Mouse (Mus musculus) retina, embryonic 14.5 days (tissue): ENCODE data around the gene Sdk2.

ENCODE experiments used
- DNase-seq: peaks from one replicate; pipeline ENCODE4 v3.0.0-alpha.2; 2015; ENCODE audit warnings: low spot score

Sdk2 gene

DNA sequence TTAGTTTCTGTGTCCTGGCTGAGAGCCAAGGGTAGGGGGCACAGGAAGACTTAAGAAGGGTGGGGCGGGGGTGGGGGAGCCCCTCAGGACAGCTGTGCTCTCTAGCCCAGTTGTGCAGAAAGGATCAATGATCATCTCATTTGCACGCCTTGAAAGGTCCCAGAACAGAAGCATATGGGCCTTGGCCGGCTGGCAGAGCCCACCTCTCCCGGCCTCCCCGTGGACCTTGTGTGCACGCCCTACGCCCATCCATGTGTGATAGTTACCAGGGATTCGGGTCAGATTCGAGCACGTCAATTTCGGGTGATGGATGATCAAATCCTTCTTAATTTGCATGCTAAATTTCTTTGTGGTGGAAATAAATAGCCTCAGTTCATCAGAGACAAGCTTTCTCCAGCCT lies 136.7 kb downstream of the Sdk2 start:
- no peak for DNase-seq

DNA sequence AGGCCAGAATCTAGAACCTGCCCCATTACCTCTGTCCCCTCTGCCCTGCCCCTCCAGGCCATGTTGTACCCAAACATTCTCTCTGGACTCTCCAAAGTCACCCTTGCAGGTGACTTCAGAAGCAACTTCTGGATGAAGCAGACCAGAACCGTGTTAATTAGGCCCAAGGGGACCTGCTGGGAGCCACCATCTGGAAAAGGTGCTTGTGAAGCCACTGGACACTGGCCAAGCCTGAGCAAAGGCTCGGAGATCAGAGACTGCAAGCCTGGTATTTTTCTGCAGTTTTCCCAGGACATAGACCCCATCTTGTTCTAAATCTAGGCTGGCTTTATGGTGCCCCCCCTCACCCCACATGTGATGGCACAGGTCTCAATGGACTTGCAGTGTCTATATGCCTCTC lies 138.0 kb downstream of the Sdk2 start:
- no peak for DNase-seq

DNA sequence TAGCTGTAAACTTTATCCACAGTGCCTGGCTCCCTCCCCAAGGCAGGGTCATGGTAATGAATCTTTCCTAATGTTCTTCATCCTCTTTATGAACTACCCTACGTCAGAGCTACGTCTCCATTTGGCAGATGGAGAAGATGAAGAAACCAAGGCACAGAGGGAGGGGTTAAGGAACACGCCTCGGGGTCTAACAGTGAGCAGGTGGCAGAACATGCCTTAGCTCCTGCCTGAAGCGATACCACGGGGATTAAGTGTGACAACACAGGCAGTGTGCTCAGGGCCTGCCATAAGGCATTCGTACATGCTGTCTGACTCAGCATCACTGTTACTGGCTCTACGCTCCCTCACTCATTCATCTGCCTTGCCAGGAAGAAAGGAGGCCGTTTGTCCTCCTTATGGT lies 138.6 kb downstream of the Sdk2 start:
- no peak for DNase-seq

DNA sequence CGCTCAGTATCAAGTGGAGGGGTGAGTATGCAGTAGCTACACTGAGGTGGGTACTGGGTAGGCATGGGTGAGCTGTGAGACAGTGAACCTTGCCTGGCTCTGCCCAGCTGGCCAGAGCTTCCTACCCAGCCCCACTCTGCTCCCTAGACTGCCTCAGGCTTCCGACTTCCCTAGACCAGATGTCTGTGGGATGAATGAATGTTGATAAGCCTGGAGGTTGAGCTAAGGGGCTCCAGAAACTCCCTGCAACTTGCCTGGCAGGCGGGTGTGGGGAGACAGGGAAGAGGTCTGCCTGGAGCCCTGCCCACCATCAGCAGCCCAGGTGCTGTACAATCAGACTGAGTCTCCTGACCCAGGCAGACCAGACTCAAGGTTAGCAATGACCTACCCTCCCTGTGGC lies 139.0 kb downstream of the Sdk2 start:
- DNase-seq, result no peak

DNA sequence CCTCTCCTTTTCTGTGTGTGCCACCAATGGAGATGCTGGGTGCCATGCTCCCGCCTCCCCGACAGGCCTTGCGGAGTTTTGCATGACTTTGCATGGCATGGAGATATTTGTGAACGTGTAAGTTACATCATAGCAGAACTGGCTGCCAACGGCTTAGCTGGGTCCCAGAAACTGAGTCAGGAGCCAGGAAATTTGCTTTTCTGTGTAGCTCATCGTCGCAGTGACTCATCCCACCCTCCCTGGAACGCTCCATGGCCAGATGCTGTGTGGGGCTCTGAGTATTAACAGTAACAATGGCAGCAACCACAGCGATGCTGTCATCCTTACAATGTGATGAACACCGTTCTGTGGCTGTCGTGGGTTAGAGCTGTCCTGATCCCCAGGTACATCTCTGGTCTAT lies 139.6 kb downstream of the Sdk2 start:
- no peak for DNase-seq

DNA sequence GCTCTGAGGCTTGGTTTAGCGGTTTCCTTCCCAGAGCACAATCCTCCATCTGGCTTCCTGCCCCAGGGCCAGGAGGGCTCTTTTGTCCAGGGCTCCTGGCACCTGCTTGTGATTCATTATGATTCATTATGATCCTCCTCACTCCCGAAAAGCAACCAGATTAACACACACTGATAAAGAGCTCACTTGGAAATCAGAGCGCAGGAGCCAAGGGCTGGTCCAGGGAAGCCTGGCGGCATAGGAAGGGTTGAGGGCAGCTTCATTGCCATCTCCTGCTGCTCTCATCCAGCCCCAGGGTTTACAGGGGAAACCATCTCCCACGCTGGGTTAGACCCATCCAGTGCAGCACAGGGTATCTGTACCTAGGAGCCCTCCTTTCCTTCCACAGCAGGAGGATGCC lies 143.7 kb downstream of the Sdk2 start:
- DNase-seq, result no peak

DNA sequence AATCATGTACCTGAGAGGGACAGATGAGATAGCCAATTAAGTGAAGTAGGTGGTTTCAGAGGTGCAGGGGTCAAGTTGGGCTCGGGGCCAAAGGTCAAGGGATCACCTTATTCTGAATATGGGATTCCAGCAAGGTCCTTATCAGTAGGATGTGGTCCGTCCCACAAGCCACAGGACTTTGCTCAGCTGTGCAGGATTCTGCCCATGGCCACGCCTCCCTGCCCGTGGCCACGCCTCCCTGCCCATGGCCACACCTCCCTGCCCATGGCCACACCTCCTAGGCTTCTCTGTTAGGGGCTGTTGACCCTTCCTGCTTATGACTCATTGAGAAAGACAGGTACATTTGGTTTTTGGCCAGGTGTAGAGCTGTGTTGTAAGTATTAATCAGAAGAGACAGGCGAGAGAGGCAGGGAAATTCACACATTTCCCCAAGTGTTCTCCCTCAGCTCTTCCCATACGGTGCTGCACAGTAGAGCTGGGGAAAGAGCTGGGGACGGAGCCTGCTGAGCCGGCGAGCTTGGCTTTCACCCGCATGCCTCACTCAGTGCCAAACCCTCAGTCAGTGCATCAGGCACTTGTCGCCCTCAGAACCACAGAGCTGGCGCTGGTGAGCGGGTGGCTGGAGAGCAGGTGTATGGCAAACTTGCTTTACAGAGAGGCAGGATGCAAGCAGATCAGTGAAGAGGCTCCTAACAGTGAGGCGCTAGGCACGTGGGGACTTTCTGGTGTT lies 163.6 kb downstream of the Sdk2 start:
- DNase-seq, result no peak

DNA sequence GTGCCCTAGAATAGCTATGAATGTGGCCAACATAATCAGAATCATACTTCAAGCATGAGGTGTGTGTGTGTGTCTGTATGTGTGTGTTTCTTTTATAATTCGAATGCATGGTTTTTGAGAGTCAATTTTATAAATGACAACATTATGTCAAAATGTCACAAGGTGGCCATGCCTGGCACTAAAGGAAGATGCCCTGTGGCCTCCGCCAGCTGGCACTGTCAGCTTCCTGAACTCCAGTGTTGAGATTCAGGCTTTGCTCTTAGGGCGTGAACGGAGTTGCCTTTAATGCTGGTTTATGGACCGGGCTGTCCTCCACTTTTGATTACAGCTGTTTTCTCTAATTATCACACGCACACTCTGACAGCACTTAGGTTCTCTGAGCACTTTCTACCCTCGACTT lies 164.9 kb downstream of the Sdk2 start:
- DNase-seq, result no peak

DNA sequence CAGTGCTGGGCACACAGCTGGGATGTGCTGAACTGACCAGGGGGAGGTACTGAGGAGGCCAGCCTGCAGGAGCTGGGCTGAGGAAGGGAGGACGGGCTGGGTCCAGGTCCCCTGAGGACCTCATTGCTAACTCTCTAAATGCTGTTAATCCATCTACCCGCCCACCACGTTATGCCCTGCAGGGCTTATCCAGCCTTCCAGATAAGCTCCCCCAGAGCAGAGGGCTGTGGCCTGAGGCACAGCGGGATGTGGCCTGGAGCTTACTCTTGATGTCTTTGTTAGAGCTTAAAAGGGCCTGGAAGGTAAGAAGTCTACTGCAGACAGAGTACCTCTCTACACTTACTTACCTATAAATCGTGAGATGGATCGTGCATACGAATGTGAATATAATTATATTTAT lies 168.2 kb downstream of the Sdk2 start:
- peak; percentile 42 for DNase-seq

DNA sequence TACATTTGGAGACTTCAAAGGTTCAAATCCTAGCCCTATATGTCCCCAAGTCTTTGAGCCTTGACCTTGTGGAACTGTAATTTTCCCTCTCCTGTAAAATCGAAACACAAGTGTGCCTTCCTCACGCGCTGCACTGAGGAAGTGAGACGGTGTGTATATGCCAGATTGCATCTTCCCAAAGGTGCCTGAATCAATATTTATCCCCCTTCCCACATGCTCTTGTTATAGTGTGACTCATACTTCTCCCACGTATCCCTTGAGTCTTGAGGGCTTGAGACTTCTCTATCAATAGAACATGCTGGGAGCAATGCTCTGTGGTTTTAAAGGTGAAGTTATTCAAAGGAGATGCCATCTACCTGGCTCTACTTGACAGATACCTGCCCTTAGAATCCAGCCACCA lies 170.8 kb downstream of the Sdk2 start:
- DNase-seq, result no peak

DNA sequence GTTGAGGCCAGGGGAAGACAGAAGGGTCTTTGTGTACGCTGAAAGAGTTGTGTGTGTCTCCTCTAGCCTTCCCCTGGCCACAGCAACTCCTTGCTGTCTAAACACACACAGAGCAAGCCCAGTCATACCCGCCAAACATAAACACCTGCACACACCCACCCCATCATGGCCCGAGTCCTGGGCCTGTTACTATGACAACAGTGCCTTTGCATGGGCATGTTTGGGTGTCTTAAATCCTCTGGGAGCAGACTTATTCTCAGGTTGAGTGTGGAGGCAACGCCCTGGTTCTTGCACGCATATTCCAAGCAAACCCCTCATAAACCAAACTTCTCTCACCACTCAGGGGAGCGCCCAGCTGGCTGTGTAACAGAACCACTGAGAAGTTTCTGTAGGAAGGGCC lies 173.9 kb downstream of the Sdk2 start:
- DNase-seq, result no peak

DNA sequence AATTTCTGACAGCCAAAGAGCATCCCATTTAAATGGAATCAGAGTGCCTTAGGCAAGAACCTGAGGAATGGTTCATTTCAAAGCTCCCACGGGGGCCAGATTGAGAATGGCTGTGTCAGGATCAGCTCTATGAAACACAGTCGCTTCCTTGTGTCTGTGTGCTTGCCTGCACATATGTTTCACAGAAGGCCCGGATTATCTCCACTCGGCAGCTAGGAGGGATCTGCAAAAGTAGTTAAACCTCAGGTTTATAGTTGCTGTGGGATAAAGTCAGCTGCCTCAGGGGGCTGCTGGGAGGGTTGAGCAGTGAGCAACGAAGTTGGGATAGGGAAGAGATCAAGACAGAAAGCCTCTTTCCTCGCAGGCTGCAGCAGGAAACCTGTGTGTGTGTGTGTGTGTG lies 174.8 kb downstream of the Sdk2 start:
- DNase-seq, result no peak

DNA sequence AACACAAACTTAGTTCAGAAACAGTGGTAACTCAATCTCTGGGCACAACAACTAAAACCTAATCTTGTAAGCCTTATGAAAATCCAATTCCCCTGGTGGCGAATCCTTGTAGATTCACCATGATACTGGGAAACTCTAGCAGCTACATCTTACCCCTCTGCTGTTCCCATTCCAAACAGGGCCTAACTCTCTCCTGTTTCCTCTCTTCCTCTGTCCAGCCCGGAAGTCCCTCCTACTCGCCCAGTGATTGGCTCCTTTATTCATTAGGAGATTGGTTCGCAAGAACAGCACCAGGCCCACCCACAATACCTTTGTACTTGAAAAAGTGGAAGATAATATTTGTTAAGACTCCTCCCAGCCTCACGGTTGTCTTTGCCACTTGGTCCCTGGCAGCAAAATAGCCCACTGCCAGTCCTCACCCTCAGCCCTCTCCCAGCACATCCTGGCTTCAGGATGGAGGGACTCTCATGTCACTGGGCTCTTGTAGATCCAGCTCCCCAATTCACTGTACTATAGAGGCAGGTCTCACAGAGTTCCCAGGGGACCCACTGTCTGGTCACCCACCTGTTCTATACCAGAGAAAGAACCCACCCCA lies 178.6 kb downstream of the Sdk2 start:
- DNase-seq, result no peak

DNA sequence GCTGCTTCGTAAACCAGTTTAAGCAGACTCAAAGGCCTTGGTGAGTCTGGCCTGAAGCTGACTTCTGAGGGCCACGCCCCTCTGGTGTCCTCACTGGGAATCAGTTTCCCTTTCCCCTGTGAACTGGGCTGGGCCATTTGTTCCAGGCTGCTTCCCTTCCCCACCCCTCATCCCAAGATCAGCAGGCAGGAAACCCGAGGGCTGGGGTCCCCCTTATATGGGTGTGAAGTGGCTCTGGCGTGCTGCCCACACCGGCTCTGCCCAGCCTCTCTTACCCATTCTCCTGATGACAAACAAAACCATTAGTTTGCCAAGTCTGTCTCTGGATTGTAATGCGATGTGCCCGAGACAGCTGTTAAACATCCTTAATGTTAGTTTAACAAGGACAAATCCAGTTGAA lies 180.5 kb downstream of the Sdk2 start:
- DNase-seq, result no peak

DNA sequence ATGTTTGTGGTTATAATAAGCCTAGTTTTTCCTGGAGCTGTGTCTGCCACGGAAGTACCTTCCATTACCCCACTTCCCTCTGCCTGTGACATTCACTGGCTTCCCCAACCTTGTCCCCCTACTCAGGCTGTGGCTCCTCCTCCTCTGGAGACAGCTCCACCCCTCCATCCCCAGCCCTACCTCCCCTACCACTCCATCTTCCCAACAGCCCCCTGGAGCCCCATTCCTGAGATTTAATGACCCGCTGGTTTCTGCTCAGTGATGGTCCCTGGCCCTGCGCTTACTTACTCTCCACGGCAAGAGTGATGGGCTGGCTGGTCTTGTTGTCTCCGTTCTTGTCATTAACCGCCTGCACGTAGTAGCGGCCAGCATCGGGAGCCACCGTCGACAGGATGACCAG lies 181.9 kb downstream of the Sdk2 start:
- DNase-seq, result no peak

DNA sequence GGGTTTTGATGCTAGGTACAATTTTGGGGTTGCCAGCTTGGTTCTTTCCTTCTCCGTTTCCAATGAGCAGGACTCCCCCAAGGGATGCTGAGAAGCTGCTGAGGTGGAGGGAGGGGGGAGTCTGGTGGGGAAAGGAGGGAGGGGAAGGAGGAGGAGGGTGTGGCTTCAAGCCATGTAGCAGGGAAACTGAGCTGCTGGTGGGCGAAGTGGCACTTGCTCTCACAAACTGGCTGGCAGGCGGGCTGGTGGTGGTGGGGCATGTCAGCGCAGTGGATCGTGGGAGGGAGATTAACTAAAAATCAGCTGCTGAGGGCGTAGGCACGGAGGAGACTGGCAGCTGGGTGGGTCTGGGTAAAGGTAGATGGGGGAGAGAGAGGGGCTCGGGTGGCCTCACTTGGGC lies 183.8 kb downstream of the Sdk2 start:
- DNase-seq, result no peak

DNA sequence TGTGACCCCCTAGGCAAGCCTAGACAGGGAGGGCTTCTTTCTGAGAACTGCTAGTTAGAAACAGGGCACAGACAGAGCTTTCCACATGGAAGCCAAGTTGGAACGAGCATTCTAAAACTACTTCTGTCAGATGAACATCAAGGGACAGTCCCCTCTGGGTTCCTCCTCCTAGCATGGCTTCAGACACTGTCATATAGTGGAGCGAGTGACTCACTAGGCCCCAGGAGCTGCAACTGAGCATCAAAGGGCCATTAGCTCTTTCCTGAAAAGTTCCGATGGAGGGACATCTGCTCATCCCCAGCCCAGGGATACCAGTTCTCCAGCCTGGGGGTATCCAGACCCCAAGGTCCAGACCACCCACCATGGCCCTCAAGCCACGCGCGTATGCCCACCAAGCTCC lies 185.0 kb downstream of the Sdk2 start:
- no peak for DNase-seq

DNA sequence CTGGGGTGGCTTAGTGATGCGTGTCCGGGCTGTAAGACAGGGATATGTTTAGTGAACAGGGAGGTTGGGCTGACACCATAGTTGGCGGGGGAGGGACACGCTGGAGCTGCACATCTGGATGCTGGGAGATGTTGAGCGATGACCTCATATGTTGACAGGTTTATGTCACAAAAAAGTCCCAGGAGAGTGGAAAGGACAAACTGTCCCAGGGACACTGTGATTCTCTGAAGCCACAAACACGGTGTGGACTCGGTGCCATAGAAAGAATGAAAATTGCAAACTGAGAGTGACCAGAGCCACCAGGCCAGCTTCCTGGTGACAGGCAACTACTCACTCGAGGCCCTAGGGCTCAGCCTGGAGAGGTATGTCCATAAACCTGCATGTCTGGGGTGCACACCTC lies 199.8 kb downstream of the Sdk2 start:
- DNase-seq, result no peak

DNA sequence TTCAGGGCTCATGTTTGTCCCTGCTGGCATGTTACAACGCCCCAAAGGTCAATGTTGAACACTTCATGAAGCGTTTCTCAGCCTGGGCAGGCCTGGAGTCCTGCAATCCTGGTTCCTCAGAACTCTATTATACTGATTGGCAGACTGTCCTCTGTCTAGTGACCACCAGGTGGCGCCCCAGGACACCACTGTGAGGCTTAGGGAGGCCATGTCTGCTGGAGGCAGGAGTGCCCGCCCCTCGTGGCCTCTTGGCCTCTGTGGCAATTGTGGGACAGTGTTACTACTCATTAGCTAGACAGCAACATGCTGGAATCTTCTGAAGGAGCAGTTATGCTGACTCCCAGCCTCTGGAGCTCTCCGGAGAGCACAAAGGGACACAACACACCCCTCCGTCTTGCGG lies 201.2 kb downstream of the Sdk2 start:
- peak; percentile 98 for DNase-seq

DNA sequence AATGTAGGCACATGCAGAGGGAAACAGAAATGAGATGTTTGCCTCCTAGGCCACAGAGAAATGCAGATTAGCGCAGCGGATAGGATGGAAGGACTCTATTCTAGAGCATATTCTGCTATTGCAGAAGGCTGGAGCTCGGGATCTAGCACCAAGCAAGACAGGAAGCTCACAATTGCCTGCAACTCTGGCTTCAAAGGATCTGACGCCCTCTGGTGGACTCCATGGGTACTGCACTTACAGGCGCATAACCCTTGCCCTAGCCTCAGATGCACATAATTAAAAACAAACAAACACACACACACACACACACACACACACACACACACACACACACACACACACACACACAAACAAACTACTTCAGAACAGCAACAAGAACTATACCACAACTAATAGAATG lies 203.4 kb downstream of the Sdk2 start:
- DNase-seq, result peak; percentile 58

DNA sequence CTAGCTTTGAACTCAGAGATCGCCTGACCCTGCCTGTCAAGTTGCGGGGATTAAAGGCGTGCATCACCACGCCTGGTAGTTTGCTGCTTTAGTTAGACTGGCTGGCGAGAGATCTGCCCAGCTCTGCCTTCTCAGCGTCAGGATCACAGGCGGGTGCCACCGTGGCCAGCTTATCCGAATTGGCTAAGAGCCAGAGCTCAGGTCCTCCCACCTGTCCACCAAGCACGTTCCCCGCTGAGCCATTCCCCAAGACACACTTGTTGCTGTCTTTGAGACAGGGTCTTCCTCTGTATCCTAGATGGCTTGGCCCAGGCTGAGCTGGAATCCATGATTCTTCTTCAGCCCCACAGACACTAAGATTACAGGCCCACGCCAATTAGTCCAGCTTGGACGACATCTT lies 211.2 kb downstream of the Sdk2 start:
- no peak for DNase-seq

DNA sequence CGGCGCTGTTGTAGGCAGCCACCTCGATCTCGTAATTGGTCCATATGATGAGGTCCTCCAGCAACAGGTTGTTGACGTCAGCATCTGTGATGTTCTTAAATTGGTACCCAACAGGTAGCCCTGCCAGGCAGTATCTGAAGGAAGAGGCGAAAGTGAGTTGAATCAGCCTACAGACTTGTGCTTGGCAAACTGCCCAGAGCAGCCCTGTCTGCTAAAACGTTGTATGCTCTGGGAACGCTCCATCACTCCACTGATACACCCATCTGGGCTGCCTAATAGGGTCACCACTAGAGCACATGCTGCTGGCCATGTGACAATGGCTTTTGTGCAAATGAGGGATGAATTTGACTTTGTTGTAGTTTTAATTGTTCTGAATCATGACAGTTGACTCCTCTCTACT lies 215.1 kb downstream of the Sdk2 start:
- no peak for DNase-seq

DNA sequence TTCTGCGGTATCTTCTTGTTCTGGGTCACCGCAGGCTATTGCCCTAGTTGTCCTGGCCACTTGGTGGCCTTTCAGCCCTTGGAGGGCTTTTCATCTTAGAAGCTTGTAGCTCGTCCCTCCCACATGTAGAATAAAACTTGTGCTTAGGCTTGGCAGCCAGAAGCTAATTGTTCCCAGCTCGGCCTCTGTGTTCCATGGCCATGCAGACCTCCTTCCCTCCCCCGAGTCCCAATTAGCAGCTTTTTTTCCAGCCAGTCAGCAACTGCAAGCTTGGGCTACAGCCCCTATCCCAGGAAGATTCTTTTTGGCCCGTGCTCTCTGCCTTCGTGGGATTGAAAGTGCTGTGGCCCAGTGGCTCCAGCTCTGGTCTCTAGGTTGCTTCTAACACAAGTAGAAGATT lies 217.5 kb downstream of the Sdk2 start:
- DNase-seq, result peak; percentile 37

DNA sequence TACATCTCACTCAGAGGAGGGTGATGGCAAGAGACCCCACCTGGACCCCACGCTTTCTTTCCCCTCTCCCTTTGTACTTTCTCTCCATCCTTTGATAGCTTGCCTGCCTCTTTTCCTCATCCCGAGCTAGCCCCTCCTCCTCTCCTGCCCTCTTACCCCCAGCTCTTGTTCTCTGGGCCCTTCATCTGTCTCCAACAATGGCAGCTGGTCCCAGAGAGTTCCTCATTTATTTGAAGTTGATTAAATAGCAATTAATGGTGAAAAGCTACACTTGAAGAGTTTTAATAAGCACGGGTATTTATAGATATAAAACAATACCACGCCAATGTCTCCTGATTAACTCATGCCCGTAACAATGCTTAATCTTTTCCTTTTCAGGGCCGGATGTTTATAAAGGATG lies 222.9 kb downstream of the Sdk2 start:
- DNase-seq, result peak; percentile 36
